Mouse (Mus musculus) megakaryocyte, embryonic 14.5 days (primary cell): Measurements from ENCODE around the gene Nelfe.

Experiments
- FLI1 ChIP-seq: IDR thresholded peaks from 2 replicates; pipeline ENCODE4 v1.6.1; 2012; ENCODE audit warnings: low read length, inconsistent platforms, mixed read lengths
- GATA1 ChIP-seq: IDR thresholded peaks from 3 replicates; pipeline ENCODE4 v1.6.1; 2012; ENCODE audit warnings: mixed read lengths, low read length, inconsistent platforms, borderline replicate concordance

DNA sequence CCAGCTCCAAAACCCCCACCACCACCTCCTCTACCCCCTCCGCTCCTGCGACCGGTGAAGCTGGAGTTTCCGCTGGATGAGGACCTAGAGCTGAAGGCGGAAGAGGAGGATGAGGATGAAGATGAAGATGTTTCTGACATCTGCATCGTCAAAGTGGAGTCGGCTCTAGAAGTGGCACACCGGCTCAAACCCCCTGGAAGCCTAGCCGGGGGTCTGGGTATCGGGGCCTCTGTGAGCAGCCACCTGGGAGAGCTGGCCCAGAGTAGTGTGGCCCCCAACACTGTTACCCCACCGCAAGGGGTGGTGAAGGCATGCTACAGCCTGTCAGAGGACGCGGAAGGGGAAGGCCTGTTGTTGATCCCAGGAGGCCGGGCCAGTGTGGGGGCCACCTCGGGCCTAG, 45.5 kb downstream of the Nelfe start:
- TF ChIP-seq GATA1 (no peak), FLI1 (no peak)
